Mouse (Mus musculus): ENCODE results near the gene Cyld.

DNA sequence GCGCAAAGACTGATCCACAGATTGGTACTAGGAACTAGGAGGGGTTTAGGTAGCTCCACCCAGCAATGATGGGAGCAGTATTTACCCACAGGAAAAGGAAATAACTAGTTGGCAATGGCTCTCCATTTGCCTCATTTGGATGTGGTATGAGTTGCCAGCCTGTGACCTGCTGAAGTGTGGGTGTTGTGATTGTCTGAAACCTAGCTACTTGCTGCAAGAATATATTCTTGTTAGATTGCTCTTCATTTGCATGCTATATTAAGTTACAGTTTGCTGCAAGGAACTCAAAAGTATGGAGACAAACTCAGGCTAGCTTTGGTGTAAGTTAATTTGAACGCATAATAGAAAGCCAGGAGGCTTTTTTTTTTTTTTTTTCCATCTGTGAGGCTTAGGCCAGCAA, 16.3 kb upstream of the Cyld start:
- TF ChIP-seq CTCF (IDR thresholded peaks at IDR 0.05; ENCODE audit: low read depth, low read length) (no peak), POLR2A (IDR thresholded peaks at IDR 0.05; ENCODE audit: extremely low read depth, insufficient read depth, low read length) (no peak)
